Mouse (Mus musculus) T-cell, adult 2 months (primary cell): ENCODE measurements around the gene Aspdh.

Source experiments
- DNase-seq: peaks from one replicate; pipeline ENCODE4 v3.0.0; 2022; ENCODE audit warnings: low spot score

Aspdh gene

DNA sequence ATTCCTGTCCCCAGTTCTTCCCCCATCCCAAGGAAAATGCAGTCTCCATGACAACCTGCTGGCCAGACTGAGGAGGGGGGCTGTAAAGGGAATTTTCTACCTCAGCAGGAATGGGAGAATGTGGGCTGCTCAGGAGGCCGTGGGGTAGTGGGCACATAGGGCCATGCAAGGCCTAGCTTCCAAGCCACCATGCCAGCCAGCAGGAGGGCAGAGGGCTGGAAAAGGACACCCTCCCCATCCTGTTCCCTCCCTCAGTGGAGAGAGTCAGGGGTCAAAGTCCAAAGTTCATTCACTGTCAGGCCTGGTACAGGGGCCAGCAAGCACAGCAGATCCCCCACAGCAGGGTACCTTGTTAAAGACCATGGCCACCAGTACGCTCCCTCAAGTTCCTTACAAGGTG lies at the start of gene Aspdh:
Gene Aspdh (plus strand): TSS at position 281 of the 400 bp plus-strand sequence.
- no peak for DNase-seq

- DNase-seq: no peak
Observed at GRCm38 (mm10) chr7:44427666-44428065, 37.5 kb upstream of the Aspdh start.

- DNase-seq: no peak
Observed at GRCm38 (mm10) chr7:44428171-44428950, 36.8 kb upstream of the Aspdh start.

DNA sequence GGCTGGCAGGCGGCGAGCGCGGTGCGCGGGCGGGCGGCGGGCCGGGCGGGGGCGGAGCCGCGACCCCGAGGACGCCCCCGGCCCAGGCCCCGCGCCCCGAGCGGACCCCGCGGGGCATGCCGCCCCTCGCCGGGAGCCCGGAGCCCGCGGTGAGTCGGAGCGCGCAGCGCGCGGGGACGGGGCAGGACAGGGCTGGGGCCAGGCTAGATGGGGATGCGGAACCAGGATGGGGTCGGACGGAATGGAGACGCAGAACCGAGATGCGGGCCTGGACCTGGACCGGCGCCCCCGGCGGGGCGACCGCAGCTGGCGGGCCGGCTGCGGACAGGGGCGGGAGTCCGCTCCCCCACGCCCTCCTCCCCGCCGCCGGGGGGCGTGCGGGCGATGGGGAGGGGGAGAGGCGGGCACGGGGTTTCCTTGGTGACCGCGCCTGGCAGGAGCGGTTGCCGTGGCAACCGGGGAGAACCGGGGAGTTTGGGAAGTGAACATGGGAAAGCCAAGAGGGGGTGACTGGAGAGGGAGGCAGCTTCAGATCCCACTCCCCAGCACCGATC lies 36.1 kb upstream of the Aspdh start, which contains the start of gene Lrrc4b:
Gene Lrrc4b (plus strand): TSS at position 51 of the 554 bp plus-strand sequence.
- DNase-seq: no peak

DNA sequence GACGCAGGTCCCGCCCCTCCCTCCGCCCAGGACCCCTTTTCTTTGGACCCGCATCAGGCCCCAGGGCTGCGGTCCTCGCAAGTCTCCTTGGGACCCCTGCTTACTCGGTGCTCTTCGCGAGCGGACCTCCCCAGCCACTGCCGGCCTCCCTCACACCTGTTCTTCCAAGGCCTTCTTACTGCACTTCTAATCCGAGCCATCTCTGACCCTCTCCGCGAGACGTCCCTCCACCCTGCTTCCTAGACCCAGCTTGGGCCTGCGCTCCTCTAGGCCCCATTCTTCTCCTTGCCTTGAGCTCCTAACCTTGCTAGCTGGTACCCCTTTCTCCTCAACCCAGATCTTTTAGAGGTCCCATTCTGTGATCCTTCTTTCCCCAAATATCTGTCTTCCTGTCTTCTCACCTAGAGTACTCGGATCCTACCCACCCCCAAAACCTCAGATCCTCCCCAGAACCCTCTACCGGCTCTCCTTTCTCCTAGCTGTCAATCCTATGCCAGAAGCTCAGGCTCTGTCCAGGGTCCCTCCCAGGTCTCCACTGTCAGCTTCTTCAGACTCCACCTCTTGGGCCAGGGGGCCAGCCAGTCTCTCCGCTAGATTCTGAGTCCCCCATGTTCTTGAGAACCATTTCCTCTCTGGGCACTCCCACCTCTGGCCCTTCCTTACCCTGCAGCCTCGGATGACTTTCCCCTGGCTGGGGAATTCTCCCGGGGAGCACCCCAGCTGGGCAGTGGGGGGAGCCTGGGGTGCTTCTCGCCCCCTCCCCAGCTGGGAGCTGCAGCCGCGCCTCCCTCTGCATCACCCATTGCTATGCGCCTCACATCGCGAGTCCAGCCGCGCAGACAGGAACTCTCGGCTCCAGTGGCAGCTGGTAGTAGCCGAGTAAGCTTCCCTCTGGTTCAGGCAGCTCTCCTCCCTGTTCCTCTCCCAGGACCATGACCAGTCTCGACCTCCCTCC lies 35.4 kb upstream of the Aspdh start:
- DNase-seq: no peak

- no peak for DNase-seq
Observed at GRCm38 (mm10) chr7:44432550-44432949, 32.6 kb upstream of the Aspdh start.

GRCm38 (mm10) chr7:44433371-44433770 lies 31.8 kb upstream of the Aspdh start:
- DNase-seq: no peak

DNA sequence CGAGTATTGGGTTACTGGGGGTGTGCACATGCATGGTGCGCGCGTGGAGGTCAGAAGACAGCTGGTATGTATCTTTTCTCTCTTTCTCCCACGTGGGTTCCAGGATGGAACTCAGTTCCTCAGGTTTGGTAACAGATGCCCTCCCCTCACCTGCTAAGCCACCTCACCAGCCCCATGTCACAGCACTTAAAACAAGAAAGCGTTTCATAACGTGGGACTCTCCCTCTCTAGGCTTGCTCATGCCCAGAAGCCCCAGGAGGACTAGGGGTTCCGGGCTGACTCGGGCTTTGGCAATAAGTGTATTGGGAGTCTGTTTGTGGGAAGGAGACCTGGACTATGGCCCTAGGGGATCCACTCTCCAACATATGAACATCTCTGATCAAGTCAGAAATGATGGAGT lies 31.1 kb upstream of the Aspdh start:
- DNase-seq: no peak

- no peak for DNase-seq
Observed at GRCm38 (mm10) chr7:44435796-44436195, 29.4 kb upstream of the Aspdh start.

DNA sequence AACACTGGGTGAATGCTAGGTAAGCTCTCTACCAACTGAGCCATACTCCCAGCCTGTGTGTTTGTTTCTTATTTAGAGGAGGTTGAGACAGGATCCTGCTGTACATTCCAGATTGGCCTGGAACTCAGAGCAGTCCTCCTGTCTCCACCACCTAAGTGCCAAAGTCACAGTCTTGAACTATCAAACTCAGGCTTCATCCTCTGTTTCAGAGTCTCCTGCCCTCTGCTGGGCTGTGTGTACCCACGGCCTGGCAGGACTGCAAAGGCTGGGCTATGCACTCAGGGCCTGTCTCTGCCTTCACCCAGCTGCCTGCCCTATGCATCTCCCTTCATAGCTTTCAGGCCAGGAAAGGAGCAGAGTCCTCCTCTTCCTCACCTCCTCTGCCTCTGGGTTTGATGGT lies 28.9 kb upstream of the Aspdh start:
- no peak for DNase-seq

- no peak for DNase-seq
Observed at GRCm38 (mm10) chr7:44437188-44437587, 28.0 kb upstream of the Aspdh start.

- no peak for DNase-seq
Observed at GRCm38 (mm10) chr7:44437933-44438332, 27.3 kb upstream of the Aspdh start.

DNA sequence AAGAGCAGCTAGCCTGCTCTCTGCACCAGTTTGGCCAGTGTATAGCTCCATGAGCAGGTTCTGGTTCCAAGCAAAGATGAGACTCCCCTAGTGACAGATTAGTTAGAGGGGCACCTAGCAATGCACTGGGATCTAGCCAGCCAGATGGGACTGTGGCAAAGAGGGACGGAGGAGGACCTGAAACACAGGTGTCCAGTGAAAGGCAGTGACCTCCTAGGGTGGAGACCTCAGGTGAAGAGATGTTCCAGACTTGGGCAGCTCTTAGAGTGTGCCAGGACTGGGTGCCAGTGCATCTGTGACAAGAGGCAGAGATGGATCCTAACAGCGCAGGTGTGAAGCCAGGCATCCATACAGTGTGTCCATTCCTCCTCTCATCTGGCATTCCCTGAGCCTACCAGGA lies 25.5 kb upstream of the Aspdh start:
- DNase-seq: no peak

DNA sequence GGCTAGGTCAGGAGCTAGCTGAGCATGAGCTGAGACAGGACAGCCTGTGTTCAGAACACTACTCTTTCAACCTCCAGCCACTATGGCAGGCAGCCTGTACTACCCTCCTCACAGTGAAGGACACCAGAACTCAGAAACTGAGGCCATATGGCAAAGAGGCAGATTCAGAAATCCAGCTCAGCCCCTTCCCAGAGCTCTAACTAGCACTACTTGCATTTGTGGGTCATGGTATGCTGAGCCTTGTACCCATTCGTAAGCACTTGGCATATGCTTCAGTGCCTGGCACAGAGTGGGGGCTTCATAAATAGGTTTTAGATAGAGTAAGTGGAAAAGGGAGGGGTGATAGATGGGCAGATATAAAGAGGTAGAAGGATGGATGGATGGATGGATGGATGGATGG lies 24.7 kb upstream of the Aspdh start:
- no peak for DNase-seq

DNA sequence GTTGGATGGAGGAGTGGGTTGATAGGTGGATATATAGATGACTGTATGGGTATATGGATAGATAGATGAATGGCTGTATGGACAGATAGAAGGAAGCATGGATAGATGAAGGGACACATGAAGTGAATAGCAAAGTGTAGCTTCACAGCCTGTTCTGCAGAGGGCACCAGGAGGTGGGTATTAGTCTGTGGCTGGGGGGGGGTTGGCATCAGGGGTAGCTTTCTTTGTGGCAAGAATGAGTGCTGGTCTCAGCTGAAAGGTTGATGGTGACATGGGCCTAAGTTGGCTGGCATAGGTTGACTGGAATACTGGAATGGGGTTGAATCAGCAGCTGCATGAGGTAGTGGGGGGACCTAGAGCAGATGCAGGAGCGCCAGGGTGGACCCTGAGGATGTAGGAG lies 24.0 kb upstream of the Aspdh start:
- no peak for DNase-seq

DNA sequence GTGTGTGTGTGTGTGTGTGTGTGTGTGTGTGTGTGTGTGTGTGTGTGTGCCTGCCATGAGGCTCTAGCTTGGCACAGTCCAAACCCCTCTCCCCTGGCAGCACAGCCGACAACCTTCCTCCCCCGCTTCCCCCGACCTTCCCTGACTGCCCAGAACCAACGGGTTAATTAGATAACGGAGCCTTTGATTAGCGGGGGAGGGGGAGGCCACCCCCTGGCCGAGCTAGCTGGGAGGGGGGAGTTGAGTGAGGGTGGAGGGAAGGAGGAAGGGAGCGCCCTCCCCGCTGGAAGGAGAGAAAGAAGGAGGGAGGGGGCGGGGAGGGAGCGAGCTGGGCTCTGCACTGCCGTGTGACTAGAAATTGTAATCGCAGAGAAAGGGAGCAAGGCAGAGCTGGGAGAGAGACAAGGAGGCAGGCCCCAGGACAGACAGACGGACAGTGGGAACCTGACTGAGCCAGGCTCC lies 23.5 kb upstream of the Aspdh start:
- no peak for DNase-seq

GRCm38 (mm10) chr7:44442407-44442821 lies 22.8 kb upstream of the Aspdh start:
- DNase-seq: no peak

DNA sequence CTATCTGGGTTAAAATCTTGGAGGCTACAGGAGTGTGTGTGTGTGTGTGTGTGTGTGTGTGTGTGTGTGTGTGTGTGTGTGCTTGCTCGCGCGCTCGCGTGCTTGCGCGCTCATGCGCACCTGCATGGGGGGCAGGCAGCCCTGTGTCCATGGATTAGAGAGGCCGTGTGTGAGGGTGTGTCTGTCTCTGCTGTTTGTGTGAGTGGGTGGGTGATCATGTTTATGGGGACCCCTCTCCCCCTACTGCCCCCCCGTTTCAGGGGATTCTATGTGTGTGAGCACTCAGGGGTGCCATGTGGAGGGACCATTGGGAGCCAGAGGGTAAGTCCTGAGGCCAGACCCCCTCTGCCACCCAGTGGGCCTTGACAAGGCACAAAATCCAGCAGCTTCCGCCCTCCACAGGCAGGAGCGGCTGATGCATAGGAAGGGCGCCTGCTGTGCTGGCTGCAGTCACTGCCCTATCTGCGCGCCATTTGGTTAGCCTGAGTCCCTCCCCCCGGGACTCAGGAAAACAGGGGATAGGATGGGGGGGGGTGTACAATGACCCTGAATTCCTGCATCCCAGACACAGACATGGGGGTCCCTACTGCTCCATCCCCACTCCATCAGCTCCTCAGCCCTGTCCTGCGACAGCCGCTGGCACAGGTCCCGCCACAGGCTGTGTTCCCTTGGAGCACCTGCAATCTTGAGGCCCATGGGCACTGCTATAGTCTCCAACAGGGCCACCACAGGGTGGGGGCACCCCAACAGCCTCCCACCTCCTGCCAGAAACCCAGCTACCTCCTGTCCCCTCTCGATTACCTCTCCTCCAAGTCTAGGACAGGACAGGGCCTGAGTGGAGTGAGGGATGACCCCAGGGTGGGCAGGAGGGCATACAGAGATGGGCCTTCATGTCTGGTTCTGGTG lies 21.7 kb upstream of the Aspdh start:
- no peak for DNase-seq

DNA sequence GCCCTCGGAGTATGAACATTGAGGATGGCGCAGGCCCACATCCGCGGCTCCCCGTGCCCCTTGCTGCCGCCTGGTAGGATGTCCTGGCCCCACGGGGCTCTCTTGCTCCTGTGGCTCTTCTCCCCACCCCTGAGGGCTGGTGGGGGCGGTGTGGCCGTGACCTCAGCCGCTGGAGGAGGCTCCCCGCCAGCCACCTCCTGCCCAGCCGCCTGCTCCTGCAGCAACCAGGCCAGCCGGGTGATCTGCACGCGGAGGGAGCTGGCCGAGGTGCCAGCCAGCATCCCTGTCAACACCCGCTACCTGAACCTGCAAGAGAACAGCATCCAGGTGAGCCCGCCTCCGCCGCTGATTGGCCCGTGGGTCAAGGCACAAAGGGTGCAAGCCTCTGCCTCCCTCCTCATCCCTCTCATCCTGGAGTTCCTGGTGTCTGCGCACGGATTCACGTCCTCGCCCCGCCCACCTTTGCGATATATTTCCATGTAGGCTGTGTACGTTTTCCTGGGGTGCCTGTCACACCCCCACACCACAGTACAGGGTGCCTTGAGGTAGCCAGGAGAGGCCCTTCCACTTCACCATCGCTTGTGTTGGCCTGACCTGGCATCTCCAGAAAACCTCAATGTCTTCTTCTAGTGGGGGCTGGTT lies 20.2 kb upstream of the Aspdh start:
- DNase-seq: no peak

DNA sequence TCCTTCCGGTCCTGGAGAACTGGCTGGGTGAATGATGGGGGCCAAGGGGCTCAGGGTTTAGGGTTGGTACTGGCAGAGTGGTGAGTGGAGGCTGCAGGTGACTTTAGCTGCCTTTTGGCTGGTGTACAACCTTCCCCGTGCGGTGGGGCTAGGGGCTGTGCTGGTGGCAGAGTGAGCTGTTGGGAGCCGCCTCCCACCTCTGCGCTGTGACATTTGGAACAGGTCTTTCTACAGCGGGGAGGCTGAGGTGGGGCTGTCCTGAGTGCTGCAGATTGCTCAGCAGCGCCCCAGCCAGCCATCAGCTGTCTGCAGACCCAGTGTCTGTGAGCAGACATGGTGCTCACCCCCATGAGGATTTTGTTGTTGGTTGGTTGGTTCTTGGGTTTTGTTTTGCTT lies 19.7 kb upstream of the Aspdh start:
- no peak for DNase-seq
